Mouse (Mus musculus): ENCODE data around the gene Naalad2.

- TF ChIP-seq MAX (IDR thresholded peaks at IDR 0.05) (no peak), CTCF (IDR thresholded peaks at IDR 0.05; ENCODE audit: control insufficient read depth, insufficient read depth, insufficient read length) (no peak)
Observed at GRCm38 (mm10) chr9:18430354-18430753, 27.6 kb upstream of the Naalad2 start, which contains the start of gene Mbd3l2.
